Mouse (Mus musculus) lung, embryonic 16.5 days (tissue): ENCODE measurements around the gene Rhof. TPM values are rescaled to one million over a fixed set of nuclear protein-coding genes. Genes with fewer than 3 reads are reported as not detected.

Source experiments
- ATAC-seq: fragments of 200-750 bp; cut with Nextera tagmentation; 2 replicates; pipeline ENCODE4 v1.8.0; 2017; ENCODE audit warnings: low read depth, mild to moderate bottlenecking, moderate library complexity
- H3K27ac ChIP-seq: fragments of 300-500 bp; sonication (generic); 2 replicates; pipeline ENCODE4 v1.5.1; 2014; ENCODE audit warnings: mild to moderate bottlenecking, control low read depth, low read length
- H3K27me3 ChIP-seq: fragments of 300-500 bp; sonication (generic); 2 replicates; pipeline ENCODE4 v1.6.1; 2014; ENCODE audit warnings: low read depth, low read length, mixed read lengths; ENCODE audit not compliant: control insufficient read depth, insufficient read depth
- H3K36me3 ChIP-seq: fragments of 300-500 bp; sonication (generic); 2 replicates; pipeline ENCODE4 v1.6.1; 2014; ENCODE audit warnings: low read length; ENCODE audit not compliant: control insufficient read depth, insufficient read depth
- H3K4me1 ChIP-seq: fragments of 300-500 bp; sonication (generic); replicated peaks from 2 replicates; pipeline ENCODE4 v1.6.1; 2014; ENCODE audit warnings: low read length, mixed read lengths; ENCODE audit not compliant: control insufficient read depth, insufficient read depth
- H3K4me2 ChIP-seq: fragments of 300-500 bp; sonication (generic); 2 replicates; pipeline ENCODE4 v1.6.1; 2014; ENCODE audit warnings: low read depth, low read length, control low read depth
- H3K4me3 ChIP-seq: fragments of 300-500 bp; sonication (generic); 2 replicates; pipeline ENCODE4 v1.5.1; 2014; ENCODE audit warnings: mild to moderate bottlenecking, low read length, control low read depth
- H3K9ac ChIP-seq: fragments of 300-500 bp; sonication (generic); 2 replicates; pipeline ENCODE4 v1.6.1; 2014; ENCODE audit warnings: low read length, control low read depth
- H3K9me3 ChIP-seq: fragments of 300-500 bp; sonication (generic); 2 replicates; pipeline ENCODE4 v1.6.1; 2016; ENCODE audit warnings: low read length; ENCODE audit not compliant: control insufficient read depth
- WGBS: fragments of 180-500 bp; shearing (Covaris S2); extraction: QIAGEN DNeasy Blood & Tissue Kit; methylation state at CpG from one replicate; pipeline ENCODE4 v1.1.7; 2014; 5-methylcytosine and 5-hydroxymethylcytosine counted together
- polyA plus RNA-seq: library from polyadenylated mRNA; unstranded; fragments of >200 nt; fragmentation: Nextera tagmentation; extraction: Ambion mirVana; gene quantifications from 2 replicates; pipeline ENCODE4 v1.2.1, GENCODE M21; 2015

The Rhof gene
- polyA plus RNA-seq, result 5.3 and 5.6 TPM in 2 replicates

DNA sequence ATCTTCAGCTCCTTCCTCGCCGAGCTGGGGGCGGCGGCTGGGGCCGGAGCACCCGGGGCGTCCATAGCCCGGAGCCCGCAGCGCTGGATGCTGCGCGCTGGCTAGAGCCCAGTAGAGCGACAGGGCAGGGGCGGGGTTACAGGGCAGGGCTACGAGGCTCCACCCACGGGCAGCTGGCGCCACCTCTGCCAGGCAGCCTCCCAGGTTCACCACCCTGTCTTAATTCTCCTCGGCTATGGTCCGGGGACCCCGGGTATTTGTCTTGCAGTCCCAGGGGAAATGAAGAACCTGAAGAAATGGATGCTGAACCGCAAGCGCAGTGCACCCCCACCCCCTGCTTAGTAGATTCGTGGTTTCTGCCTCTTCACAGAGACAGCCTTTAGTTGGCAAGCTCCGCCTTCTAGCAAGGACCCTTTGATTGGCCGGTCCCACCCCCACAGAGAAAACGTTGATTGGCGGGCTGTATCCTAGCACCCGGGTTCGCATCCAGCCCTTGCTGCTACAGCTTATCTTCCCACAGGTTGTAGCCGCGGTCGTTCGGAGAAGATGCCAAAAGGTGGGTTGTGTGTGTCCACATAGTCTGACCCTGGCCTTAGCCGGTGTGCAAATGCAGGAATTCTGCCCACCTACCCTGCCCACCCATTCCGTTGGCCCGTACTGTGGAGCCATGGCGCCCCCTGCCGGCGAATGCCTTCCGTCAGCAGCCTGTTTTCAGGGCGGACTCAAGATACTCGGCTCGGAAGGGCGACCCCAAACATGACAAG is at the start of gene Rhof:
Gene Rhof, minus strand, starts transcription at position 385 of the 764 bp plus-strand sequence.
- peak within 1 kb of the TSS; percentile 77 for H3K4me2 ChIP-seq
- H3K36me3 ChIP-seq, result no peaks in the 10 kb centered on the region
- peak within 1 kb of the TSS; percentile 67 for H3K9ac ChIP-seq
- peak within 1 kb of the TSS; percentile 100 for H3K27ac ChIP-seq
- H3K4me3 ChIP-seq, result peak within 1 kb of the TSS; percentile 52
- H3K9me3 ChIP-seq, result no peaks in the 10 kb centered on the region
- 2% methylated on average over 44 of the region's 44 CpGs for WGBS
- ATAC-seq, result peak; percentile 15
- peaks cover 62% of the 10 kb centered on the region for H3K4me1 ChIP-seq
- no peaks in the 10 kb centered on the region for H3K27me3 ChIP-seq

DNA sequence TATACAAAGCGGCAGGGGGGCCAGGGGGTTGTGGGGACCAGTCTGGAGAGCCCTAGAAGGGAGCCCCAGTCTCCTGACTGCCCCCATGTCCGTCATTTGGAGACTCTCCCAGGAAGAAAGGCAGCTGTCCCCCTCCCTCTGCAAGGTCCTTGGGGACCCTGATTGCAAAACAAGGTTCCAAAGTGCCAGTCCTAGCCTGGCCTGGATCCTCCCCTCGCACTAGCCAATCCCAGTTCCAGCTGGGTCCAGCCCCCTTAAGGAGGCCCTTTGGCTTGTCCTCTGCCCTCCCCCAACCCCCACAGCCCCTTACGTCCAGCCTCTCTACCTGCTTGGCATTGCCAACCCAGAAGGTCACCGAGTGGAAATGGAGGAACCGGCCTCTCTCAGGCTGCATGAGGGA is 49.0 kb upstream of the Rhof start:
- Histone ChIP-seq H3K27ac (no peak overlapping the region), H3K4me2 (no peak overlapping the region), H3K27me3 (no peaks in the 10 kb centered on the region), H3K36me3 (no peaks in the 10 kb centered on the region), H3K4me3 (no peak overlapping the region), H3K9me3 (no peaks in the 10 kb centered on the region), H3K4me1 (no peaks in the 10 kb centered on the region), H3K9ac (no peak overlapping the region)
- 81% methylated on average over 6 of the region's 6 CpGs for WGBS
- no peak for ATAC-seq

DNA sequence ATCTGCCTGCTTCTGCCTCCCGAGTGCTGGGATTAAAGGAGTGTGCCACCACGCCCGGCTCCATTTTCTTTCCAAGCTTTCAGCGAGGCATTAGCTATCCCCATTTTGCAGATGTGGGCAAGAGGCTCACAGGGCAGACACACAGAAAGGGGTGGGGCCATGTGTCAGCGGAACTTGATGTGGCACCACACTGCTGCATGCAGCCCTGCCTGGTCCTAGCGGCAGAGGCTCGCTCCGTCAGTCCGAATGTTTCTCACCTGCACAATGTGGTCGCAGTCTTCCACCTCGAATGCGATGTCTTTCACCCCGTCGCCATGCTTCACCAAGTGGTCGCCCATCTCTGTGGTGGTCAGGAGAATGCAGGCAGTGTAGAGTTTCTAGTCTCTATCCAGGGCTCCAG is 47.9 kb upstream of the Rhof start:
- WGBS, result 89% methylated on average over 15 of the region's 15 CpGs
- no peak overlapping the region for H3K27ac ChIP-seq
- ATAC-seq, result no peak
- H3K4me2 ChIP-seq, result no peak overlapping the region
- H3K27me3 ChIP-seq, result no peaks in the 10 kb centered on the region
- H3K9ac ChIP-seq, result no peak overlapping the region
- no peaks in the 10 kb centered on the region for H3K9me3 ChIP-seq
- H3K36me3 ChIP-seq, result no peaks in the 10 kb centered on the region
- H3K4me1 ChIP-seq, result no peaks in the 10 kb centered on the region
- H3K4me3 ChIP-seq, result no peak overlapping the region

DNA sequence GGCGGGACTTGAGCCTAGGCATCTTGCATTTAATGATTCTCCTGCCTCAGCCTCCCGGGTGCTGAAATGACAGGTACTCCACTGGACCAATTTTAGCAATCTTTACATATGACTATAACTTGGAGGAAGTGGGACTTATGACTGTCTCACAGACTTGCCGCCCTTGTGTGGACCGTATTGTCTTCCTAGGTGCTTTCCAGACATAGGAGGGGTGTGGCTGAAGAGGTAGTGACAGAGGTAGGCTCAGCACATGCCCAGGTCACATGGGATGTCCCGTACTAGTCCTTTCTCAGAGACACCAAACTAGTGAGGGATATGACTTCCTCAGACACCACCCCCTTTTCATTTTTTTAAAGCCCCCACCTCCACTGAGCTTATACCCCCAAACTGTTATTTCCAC is 46.3 kb upstream of the Rhof start:
- H3K9ac ChIP-seq, result no peak overlapping the region
- H3K4me3 ChIP-seq, result no peak overlapping the region
- no peak for ATAC-seq
- H3K27ac ChIP-seq, result no peak overlapping the region
- H3K27me3 ChIP-seq, result no peaks in the 10 kb centered on the region
- no peak overlapping the region for H3K4me2 ChIP-seq
- no peaks in the 10 kb centered on the region for H3K9me3 ChIP-seq
- 85% methylated on average over 5 of the region's 5 CpGs for WGBS
- no peaks in the 10 kb centered on the region for H3K4me1 ChIP-seq
- no peaks in the 10 kb centered on the region for H3K36me3 ChIP-seq

DNA sequence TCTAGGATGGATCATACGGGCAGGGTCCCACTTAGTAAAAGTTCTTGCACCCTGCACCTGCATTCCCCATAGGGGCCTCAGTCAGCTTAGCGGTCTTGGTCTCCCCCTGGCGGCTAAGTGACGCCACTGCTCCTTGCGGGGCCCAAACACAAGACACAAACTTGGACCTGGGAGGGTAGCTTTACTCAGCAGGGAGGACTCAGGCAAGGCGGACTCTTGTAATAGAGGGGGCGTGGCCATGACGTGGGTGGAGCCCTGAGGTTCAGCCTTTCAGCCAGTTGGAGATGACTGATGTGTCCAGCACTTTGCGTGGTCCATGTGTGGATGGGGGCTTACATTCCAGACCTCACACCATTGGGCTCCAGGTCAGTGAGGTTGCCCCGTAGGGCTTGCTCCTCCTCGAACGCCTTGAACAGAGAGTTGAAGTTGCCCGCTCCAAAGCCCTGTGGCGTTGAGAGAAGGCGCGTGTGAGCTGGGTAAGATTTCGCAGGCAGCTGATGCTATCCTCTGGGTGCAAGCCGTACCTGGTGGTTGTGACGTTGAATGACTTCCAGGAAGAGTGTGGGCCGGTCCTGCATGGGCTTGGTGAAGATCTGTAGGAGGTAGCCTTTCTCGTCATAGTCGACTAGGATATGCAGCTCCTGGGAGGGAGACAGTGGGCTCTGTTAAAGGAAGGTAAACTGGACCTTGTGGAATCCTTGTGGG is 39.3 kb upstream of the Rhof start:
- H3K9ac ChIP-seq, result peak overlapping the region; percentile 48
- H3K9me3 ChIP-seq, result no peaks in the 10 kb centered on the region
- peak overlapping the region; percentile 33 for H3K4me3 ChIP-seq
- peak; percentile 91 for ATAC-seq
- WGBS, result 8% methylated on average over 22 of the region's 22 CpGs
- no peak overlapping the region for H3K27ac ChIP-seq
- H3K36me3 ChIP-seq, result 0 out of 2 replicates have a peak, but pooled peaks cover 2% of the 10 kb centered on the region
- peaks cover 9% of the 10 kb centered on the region; the same call in 1 of the 2 replicates for H3K4me1 ChIP-seq
- H3K4me2 ChIP-seq, result peak overlapping the region; percentile 57
- no peaks in the 10 kb centered on the region for H3K27me3 ChIP-seq

DNA sequence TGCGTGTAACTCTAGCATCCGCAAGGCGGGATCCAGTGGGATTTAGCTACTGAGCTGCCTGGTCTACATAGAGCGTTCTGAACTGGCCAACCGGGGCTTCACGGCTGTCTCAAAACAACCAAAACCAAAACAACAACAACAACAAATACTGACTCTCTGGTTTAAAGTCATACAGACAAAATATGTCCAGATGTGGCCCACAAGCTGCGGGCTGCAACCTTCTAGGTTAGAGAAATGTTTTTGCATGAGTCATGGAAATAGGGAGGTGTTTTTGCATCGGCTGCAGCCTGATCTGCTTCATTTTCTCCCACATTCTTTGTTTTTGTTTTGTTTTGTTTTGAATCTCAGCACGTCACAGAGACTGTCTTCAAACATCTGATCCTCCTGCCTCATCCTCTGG is 37.9 kb upstream of the Rhof start:
- Histone ChIP-seq H3K4me3 (no peak overlapping the region), H3K27ac (no peak overlapping the region), H3K4me1 (peaks cover 9% of the 10 kb centered on the region; the same call in 1 of the 2 replicates), H3K36me3 (peaks cover 14% of the 10 kb centered on the region), H3K9me3 (no peaks in the 10 kb centered on the region), H3K27me3 (no peaks in the 10 kb centered on the region), H3K4me2 (no peak overlapping the region), H3K9ac (no peak overlapping the region)
- ATAC-seq, result no peak
- WGBS, result 77% methylated on average over 9 of the region's 9 CpGs

DNA sequence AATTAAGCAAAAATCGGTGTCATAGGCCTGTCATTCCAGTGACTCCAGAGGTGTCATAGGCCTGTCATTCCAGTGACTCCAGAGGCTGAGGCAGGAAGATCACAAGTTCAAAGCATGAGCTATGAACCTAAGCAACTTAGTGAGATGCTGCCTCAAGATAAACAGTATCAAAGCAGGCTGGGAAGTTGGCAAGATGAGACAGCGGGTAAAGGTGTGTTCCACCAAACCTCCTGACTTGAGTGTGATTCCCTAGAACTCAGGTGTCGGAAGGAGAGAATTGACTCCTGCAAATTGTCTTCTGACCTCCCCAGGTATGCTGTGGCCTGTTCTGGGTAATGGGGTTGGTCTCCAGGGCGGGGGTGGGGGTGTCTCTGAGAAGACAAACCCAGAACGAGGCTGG is 36.8 kb upstream of the Rhof start, which contains the start of gene Psmd9:
Gene Psmd9, plus strand, starts transcription at position 130 of the 400 bp plus-strand sequence.
- Histone ChIP-seq H3K27ac (no peak within 1 kb of the TSS), H3K9ac (no peak within 1 kb of the TSS), H3K4me2 (no peak within 1 kb of the TSS), H3K4me1 (peaks cover 9% of the 10 kb centered on the region; the same call in 1 of the 2 replicates), H3K36me3 (peaks cover 19% of the 10 kb centered on the region), H3K27me3 (no peaks in the 10 kb centered on the region), H3K9me3 (no peaks in the 10 kb centered on the region), H3K4me3 (no peak within 1 kb of the TSS)
- WGBS, result 78% methylated on average over 5 of the region's 5 CpGs
- ATAC-seq, result no peak

DNA sequence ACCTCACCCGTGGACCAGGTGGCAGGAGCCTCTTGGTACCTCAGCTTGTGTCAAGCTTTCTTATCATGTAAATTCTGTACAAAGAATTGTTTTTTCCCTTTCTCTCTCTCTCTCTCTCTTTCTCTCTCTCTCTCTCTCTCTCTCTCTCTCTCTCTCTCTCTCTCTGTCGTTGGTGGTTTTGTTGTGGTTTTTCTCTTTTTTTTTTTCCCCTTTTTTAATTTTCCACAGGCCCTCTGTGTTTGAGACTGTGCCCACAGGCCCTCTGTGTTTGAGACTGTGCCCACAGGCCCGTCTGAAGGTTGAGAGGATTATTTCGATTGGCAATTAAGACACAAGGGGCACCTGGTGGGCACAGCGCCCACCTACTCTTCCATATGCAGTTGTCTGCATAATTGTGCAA is 35.1 kb upstream of the Rhof start:
- Histone ChIP-seq H3K36me3 (peaks cover 33% of the 10 kb centered on the region), H3K4me1 (peaks cover 9% of the 10 kb centered on the region; the same call in 1 of the 2 replicates), H3K27me3 (no peaks in the 10 kb centered on the region), H3K9me3 (no peaks in the 10 kb centered on the region), H3K4me3 (no peak overlapping the region), H3K4me2 (no peak overlapping the region), H3K27ac (no peak overlapping the region), H3K9ac (no peak overlapping the region)
- 71% methylated on average over 5 of the region's 5 CpGs for WGBS
- ATAC-seq, result no peak

DNA sequence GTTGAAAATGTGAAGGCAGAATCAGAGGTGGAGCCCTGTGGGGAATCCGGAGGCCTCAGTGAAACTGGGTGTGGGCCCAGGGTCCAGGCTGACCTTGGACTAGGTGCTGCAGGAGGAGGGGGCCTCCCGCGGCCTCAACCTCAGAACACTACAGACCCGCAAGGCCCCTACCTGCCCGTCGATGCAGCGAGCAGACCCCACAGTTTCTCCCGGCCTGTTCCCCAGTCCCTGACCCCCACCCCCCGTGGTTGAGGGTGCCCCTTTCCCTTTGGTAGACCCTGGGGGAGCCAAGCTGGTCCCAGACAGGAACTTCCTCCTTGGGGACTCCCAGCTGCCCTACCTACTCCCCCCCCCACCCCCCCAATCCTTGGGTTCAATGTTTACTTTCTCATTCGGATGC is 33.9 kb upstream of the Rhof start:
- H3K4me2 ChIP-seq, result no peak overlapping the region
- no peaks in the 10 kb centered on the region for H3K27me3 ChIP-seq
- no peak overlapping the region for H3K4me3 ChIP-seq
- no peak overlapping the region for H3K27ac ChIP-seq
- H3K36me3 ChIP-seq, result peaks cover 34% of the 10 kb centered on the region
- H3K4me1 ChIP-seq, result 0 out of 2 replicates have a peak, but pooled peaks cover 3% of the 10 kb centered on the region
- 79% methylated on average over 10 of the region's 10 CpGs for WGBS
- no peak for ATAC-seq
- no peak overlapping the region for H3K9ac ChIP-seq
- H3K9me3 ChIP-seq, result no peaks in the 10 kb centered on the region
